Mouse (Mus musculus): ENCODE results near the gene Pdzk1. TPM values are rescaled to one million over a fixed set of nuclear protein-coding genes. Genes with fewer than 3 reads are reported as not detected.

The Pdzk1 gene
- polyA plus RNA-seq, 1 experiment: 143 TPM

GRCm38 (mm10) chr3:96848470-96848869 lies 19.4 kb downstream of the Pdzk1 start:
- H3K27me3 ChIP-seq (ENCODE audit: control insufficient read depth, insufficient read depth, low read length): no peaks in the 10 kb centered on the region
- H3K4me3 ChIP-seq (ENCODE audit: control insufficient read depth, low read depth, low read length): no peak overlapping the region
- H3K27ac ChIP-seq (ENCODE audit: control insufficient read depth, insufficient read depth, low read depth, low read length): no peak overlapping the region
- H3K36me3 ChIP-seq (ENCODE audit: control insufficient read depth, insufficient read depth, low read length): no peaks in the 10 kb centered on the region
- no peaks in the 10 kb centered on the region for H3K4me1 ChIP-seq (ENCODE audit: control insufficient read depth, insufficient read depth, low read length)
- no peak for TF ChIP-seq POLR2A (IDR thresholded peaks at IDR 0.05; ENCODE audit: control insufficient read depth, low read depth, low read length)

GRCm38 (mm10) chr3:96849168-96849727 lies 20.2 kb downstream of the Pdzk1 start:
- Histone ChIP-seq H3K27ac (ENCODE audit: control insufficient read depth, insufficient read depth, low read depth, low read length) (no peak overlapping the region), H3K4me3 (ENCODE audit: control insufficient read depth, low read depth, low read length) (no peak overlapping the region), H3K4me1 (ENCODE audit: control insufficient read depth, insufficient read depth, low read length) (no peaks in the 10 kb centered on the region), H3K27me3 (ENCODE audit: control insufficient read depth, insufficient read depth, low read length) (no peaks in the 10 kb centered on the region), H3K36me3 (ENCODE audit: control insufficient read depth, insufficient read depth, low read length) (no peaks in the 10 kb centered on the region)
- TF ChIP-seq POLR2A (IDR thresholded peaks at IDR 0.05; ENCODE audit: control insufficient read depth, low read depth, low read length) (no peak), CTCF (IDR thresholded peaks at IDR 0.05; ENCODE audit: control insufficient read depth, insufficient read depth, insufficient replicate concordance, low read depth, low read length) (no peak)

GRCm38 (mm10) chr3:96852561-96852960 lies 23.5 kb downstream of the Pdzk1 start:
- no peaks in the 10 kb centered on the region for H3K4me1 ChIP-seq (ENCODE audit: control insufficient read depth, insufficient read depth, low read length)
- H3K36me3 ChIP-seq (ENCODE audit: control insufficient read depth, insufficient read depth, low read length): no peaks in the 10 kb centered on the region
- no peak overlapping the region for H3K27ac ChIP-seq (ENCODE audit: control insufficient read depth, insufficient read depth, low read depth, low read length)
- H3K27me3 ChIP-seq (ENCODE audit: control insufficient read depth, insufficient read depth, low read length): no peaks in the 10 kb centered on the region
- H3K4me3 ChIP-seq (ENCODE audit: control insufficient read depth, low read depth, low read length): no peak overlapping the region
- TF ChIP-seq POLR2A (IDR thresholded peaks at IDR 0.05; ENCODE audit: control insufficient read depth, low read depth, low read length) (no peak), CTCF (IDR thresholded peaks at IDR 0.05; ENCODE audit: control insufficient read depth, insufficient read depth, insufficient replicate concordance, low read depth, low read length) (no peak)

- no peaks in the 10 kb centered on the region for H3K27me3 ChIP-seq (ENCODE audit: control insufficient read depth, insufficient read depth, low read length)
Observed at GRCm38 (mm10) chr3:96854376-96854775, 25.3 kb downstream of the Pdzk1 start.

GRCm38 (mm10) chr3:96855833-96856232 lies 26.7 kb downstream of the Pdzk1 start:
- Histone ChIP-seq H3K27me3 (ENCODE audit: control insufficient read depth, insufficient read depth, low read length) (no peaks in the 10 kb centered on the region), H3K4me3 (ENCODE audit: control insufficient read depth, low read depth, low read length) (no peak overlapping the region), H3K27ac (ENCODE audit: control insufficient read depth, insufficient read depth, low read depth, low read length) (no peak overlapping the region), H3K36me3 (ENCODE audit: control insufficient read depth, insufficient read depth, low read length) (no peaks in the 10 kb centered on the region), H3K4me1 (ENCODE audit: control insufficient read depth, insufficient read depth, low read length) (no peaks in the 10 kb centered on the region)
- TF ChIP-seq CTCF (IDR thresholded peaks at IDR 0.05; ENCODE audit: control insufficient read depth, insufficient read depth, insufficient replicate concordance, low read depth, low read length): no peak
- TF ChIP-seq POLR2A (IDR thresholded peaks at IDR 0.05; ENCODE audit: control insufficient read depth, low read depth, low read length): no peak

More at GRCm38 (mm10) chr3:96854376-96854775, 25.3 kb downstream of the Pdzk1 start:
- no peaks in the 10 kb centered on the region for H3K36me3 ChIP-seq (ENCODE audit: control insufficient read depth, insufficient read depth, low read length)
- no peak overlapping the region for H3K27ac ChIP-seq (ENCODE audit: control insufficient read depth, insufficient read depth, low read depth, low read length)
- no peak overlapping the region for H3K4me3 ChIP-seq (ENCODE audit: control insufficient read depth, low read depth, low read length)
- TF ChIP-seq POLR2A (IDR thresholded peaks at IDR 0.05; ENCODE audit: control insufficient read depth, low read depth, low read length) (no peak), CTCF (IDR thresholded peaks at IDR 0.05; ENCODE audit: control insufficient read depth, insufficient read depth, insufficient replicate concordance, low read depth, low read length) (no peak)
- H3K4me1 ChIP-seq (ENCODE audit: control insufficient read depth, insufficient read depth, low read length): no peaks in the 10 kb centered on the region

GRCm38 (mm10) chr3:96860498-96860897 lies 31.4 kb downstream of the Pdzk1 start:
- Histone ChIP-seq H3K36me3 (ENCODE audit: control insufficient read depth, insufficient read depth, low read length) (no peaks in the 10 kb centered on the region), H3K4me1 (ENCODE audit: control insufficient read depth, insufficient read depth, low read length) (no peaks in the 10 kb centered on the region), H3K27me3 (ENCODE audit: control insufficient read depth, insufficient read depth, low read length) (no peaks in the 10 kb centered on the region), H3K27ac (ENCODE audit: control insufficient read depth, insufficient read depth, low read depth, low read length) (no peak overlapping the region), H3K4me3 (ENCODE audit: control insufficient read depth, low read depth, low read length) (no peak overlapping the region)
- TF ChIP-seq POLR2A (IDR thresholded peaks at IDR 0.05; ENCODE audit: control insufficient read depth, low read depth, low read length): no peak
- TF ChIP-seq CTCF (IDR thresholded peaks at IDR 0.05; ENCODE audit: control insufficient read depth, insufficient read depth, insufficient replicate concordance, low read depth, low read length): no peak

- no peak overlapping the region for H3K27ac ChIP-seq (ENCODE audit: control insufficient read depth, insufficient read depth, low read depth, low read length)
- H3K36me3 ChIP-seq (ENCODE audit: control insufficient read depth, insufficient read depth, low read length): no peaks in the 10 kb centered on the region; the same call in 1 of the 2 replicates
- no peak for TF ChIP-seq CTCF (IDR thresholded peaks at IDR 0.05; ENCODE audit: control insufficient read depth, insufficient read depth, insufficient replicate concordance, low read depth, low read length)
- TF ChIP-seq POLR2A (IDR thresholded peaks at IDR 0.05; ENCODE audit: control insufficient read depth, low read depth, low read length): no peak
- H3K4me1 ChIP-seq (ENCODE audit: control insufficient read depth, insufficient read depth, low read length): no peaks in the 10 kb centered on the region
- no peaks in the 10 kb centered on the region for H3K27me3 ChIP-seq (ENCODE audit: control insufficient read depth, insufficient read depth, low read length)
- H3K4me3 ChIP-seq (ENCODE audit: control insufficient read depth, low read depth, low read length): no peak overlapping the region
Observed at GRCm38 (mm10) chr3:96867863-96868262, 38.8 kb downstream of the Pdzk1 start.

- no peaks in the 10 kb centered on the region for H3K27me3 ChIP-seq (ENCODE audit: control insufficient read depth, insufficient read depth, low read length)
- no peak overlapping the region for H3K4me3 ChIP-seq (ENCODE audit: control insufficient read depth, low read depth, low read length)
- no peaks in the 10 kb centered on the region for H3K4me1 ChIP-seq (ENCODE audit: control insufficient read depth, insufficient read depth, low read length)
- TF ChIP-seq CTCF (IDR thresholded peaks at IDR 0.05; ENCODE audit: control insufficient read depth, insufficient read depth, insufficient replicate concordance, low read depth, low read length) (no peak), POLR2A (IDR thresholded peaks at IDR 0.05; ENCODE audit: control insufficient read depth, low read depth, low read length) (no peak)
- no peak overlapping the region for H3K27ac ChIP-seq (ENCODE audit: control insufficient read depth, insufficient read depth, low read depth, low read length)
- H3K36me3 ChIP-seq (ENCODE audit: control insufficient read depth, insufficient read depth, low read length): no peaks in the 10 kb centered on the region; the same call in 1 of the 2 replicates
Observed at GRCm38 (mm10) chr3:96868566-96868965, 39.5 kb downstream of the Pdzk1 start.
